Mouse (Mus musculus) neural tube, embryonic 13.5 days (tissue): ENCODE results near the gene Zfp507. TPM values are rescaled to one million over a fixed set of nuclear protein-coding genes. Genes with fewer than 3 reads are reported as not detected.

Experiments
- ATAC-seq: fragments of 200-750 bp; cut with Nextera tagmentation; 2 replicates; pipeline ENCODE4 v1.8.0; 2017; ENCODE audit warnings: low read depth, mild to moderate bottlenecking, moderate TSS enrichment, moderate library complexity
- H3K27ac ChIP-seq: fragments of 300-500 bp; sonication (generic); replicated peaks from 2 replicates; pipeline ENCODE4 v1.5.1; 2015; ENCODE audit warnings: moderate library complexity, mild to moderate bottlenecking, inconsistent platforms
- H3K27me3 ChIP-seq: fragments of 300-500 bp; sonication (generic); 2 replicates; pipeline ENCODE4 v1.6.1; 2015; ENCODE audit warnings: mild to moderate bottlenecking, inconsistent platforms
- H3K36me3 ChIP-seq: fragments of 300-500 bp; sonication (generic); 2 replicates; pipeline ENCODE4 v1.6.1; 2015; ENCODE audit warnings: mild to moderate bottlenecking, inconsistent platforms
- H3K4me1 ChIP-seq: fragments of 300-500 bp; sonication (generic); replicated peaks from 2 replicates; pipeline ENCODE4 v1.6.1; 2015; ENCODE audit warnings: inconsistent platforms
- H3K4me2 ChIP-seq: fragments of 300-500 bp; sonication (generic); 2 replicates; pipeline ENCODE4 v1.6.1; 2015; ENCODE audit warnings: inconsistent platforms, mild to moderate bottlenecking, moderate library complexity
- H3K4me3 ChIP-seq: fragments of 300-500 bp; sonication (generic); 2 replicates; pipeline ENCODE4 v1.5.1; 2015; ENCODE audit warnings: mild to moderate bottlenecking, inconsistent platforms
- H3K9ac ChIP-seq: fragments of 300-500 bp; sonication (generic); 2 replicates; pipeline ENCODE4 v1.6.1; 2015; ENCODE audit warnings: moderate library complexity, mild to moderate bottlenecking, inconsistent platforms
- H3K9me3 ChIP-seq: fragments of 300-500 bp; sonication (generic); 2 replicates; pipeline ENCODE4 v1.6.1; 2016; ENCODE audit warnings: inconsistent platforms
- WGBS: fragments of 180-500 bp; shearing (Covaris S2); methylation state at CpG from one replicate; pipeline ENCODE4 v1.1.7; 2015; 5-methylcytosine and 5-hydroxymethylcytosine counted together
- polyA plus RNA-seq: library from polyadenylated mRNA; unstranded; fragments of >200 nt; fragmentation: Nextera tagmentation; extraction: Ambion mirVana; gene quantifications from 2 replicates; pipeline ENCODE4 v1.2.1, GENCODE M21; 2015

Zfp507 gene
- polyA plus RNA-seq, 1 experiment from 2014 or later, result 17.1 TPM

GRCm38 (mm10) chr7:35747397-35747964, 55.3 kb downstream of the Zfp507 start:
- Histone ChIP-seq H3K4me1 (peaks cover 4% of the 10 kb centered on the region; the same call in 1 of the 2 replicates), H3K4me3 (no peak overlapping the region), H3K27ac (no peak overlapping the region), H3K36me3 (peaks cover 83% of the 10 kb centered on the region), H3K27me3 (no peaks in the 10 kb centered on the region), H3K9me3 (no peaks in the 10 kb centered on the region), H3K4me2 (no peak overlapping the region), H3K9ac (no peak overlapping the region)
- ATAC-seq, result no peak
- WGBS, result 79% methylated on average over 14 of the region's 14 CpGs

- no peak overlapping the region for H3K4me3 ChIP-seq
- no peak overlapping the region for H3K9ac ChIP-seq
- H3K27me3 ChIP-seq, result no peaks in the 10 kb centered on the region
- H3K4me1 ChIP-seq, result no peaks in the 10 kb centered on the region
- peaks cover 84% of the 10 kb centered on the region for H3K36me3 ChIP-seq
- WGBS, result 86% methylated on average over 12 of the region's 12 CpGs
- H3K9me3 ChIP-seq, result no peaks in the 10 kb centered on the region
- ATAC-seq, result no peak
- H3K27ac ChIP-seq, result no peak overlapping the region
- no peak overlapping the region for H3K4me2 ChIP-seq
These were observed 56.0 kb downstream of the Zfp507 start for GRCm38 (mm10) chr7:35746686-35747396.

DNA sequence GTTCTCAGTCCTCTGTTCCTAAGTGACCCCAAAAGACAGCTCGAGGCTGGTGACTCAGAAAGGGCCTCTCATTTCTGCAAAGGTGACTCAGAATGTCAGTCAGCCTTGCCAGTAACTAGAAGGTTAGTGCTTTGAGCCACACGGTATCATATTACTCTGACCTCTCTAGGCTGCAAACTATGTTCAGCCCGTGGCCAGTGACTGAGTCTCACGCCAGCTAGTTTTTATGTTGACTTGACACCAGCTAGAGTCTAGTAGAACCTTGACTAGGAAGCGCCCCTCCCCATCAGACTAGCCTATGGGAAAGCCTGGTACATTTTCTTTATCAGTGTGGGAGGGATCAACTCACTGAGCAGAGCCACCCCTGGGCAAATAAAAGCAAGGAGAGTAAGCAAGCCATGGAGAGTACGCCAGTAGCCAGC, 57.5 kb downstream of the Zfp507 start:
- Histone ChIP-seq H3K4me1 (no peaks in the 10 kb centered on the region; the same call in 1 of the 2 replicates), H3K4me3 (no peak overlapping the region), H3K9me3 (no peaks in the 10 kb centered on the region), H3K36me3 (peaks cover 77% of the 10 kb centered on the region), H3K27ac (no peak overlapping the region), H3K9ac (no peak overlapping the region), H3K4me2 (no peak overlapping the region), H3K27me3 (no peaks in the 10 kb centered on the region)
- WGBS, result 86% methylated on average over 6 of the region's 6 CpGs
- no peak for ATAC-seq

GRCm38 (mm10) chr7:35744771-35745170, 58.0 kb downstream of the Zfp507 start:
- ATAC-seq, result no peak
- Histone ChIP-seq H3K4me2 (no peak overlapping the region), H3K36me3 (peaks cover 76% of the 10 kb centered on the region), H3K27me3 (no peaks in the 10 kb centered on the region), H3K9me3 (no peaks in the 10 kb centered on the region), H3K4me1 (no peaks in the 10 kb centered on the region; the same call in 1 of the 2 replicates), H3K27ac (no peak overlapping the region), H3K4me3 (no peak overlapping the region), H3K9ac (no peak overlapping the region)
- 94% methylated on average over 9 of the region's 9 CpGs for whole genome bisulfite sequencing

DNA sequence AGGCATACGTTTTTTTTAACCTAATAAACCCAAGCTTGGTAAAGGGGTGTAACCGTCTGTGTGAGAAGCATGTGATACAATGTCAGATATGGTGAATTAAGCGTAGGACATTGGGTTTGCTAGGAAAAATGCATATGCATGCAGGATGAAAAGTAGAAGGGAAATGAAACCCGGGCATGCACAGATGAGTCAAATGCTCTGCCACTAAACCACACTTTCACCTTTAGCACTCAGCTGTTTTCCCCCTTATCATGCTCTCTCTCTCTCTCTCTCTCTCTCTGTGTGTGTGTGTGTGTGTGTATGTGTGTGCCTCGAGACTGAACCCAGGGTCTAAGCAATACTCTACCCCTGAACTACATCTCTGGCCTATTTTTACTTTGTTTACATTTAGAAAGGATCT, 60.5 kb downstream of the Zfp507 start:
- Histone ChIP-seq H3K4me2 (no peak overlapping the region), H3K27ac (no peak overlapping the region), H3K9me3 (0 out of 2 replicates have a peak, but pooled peaks cover 3% of the 10 kb centered on the region), H3K4me1 (no peaks in the 10 kb centered on the region; the same call in 1 of the 2 replicates), H3K36me3 (peaks cover 73% of the 10 kb centered on the region), H3K9ac (no peak overlapping the region), H3K27me3 (no peaks in the 10 kb centered on the region), H3K4me3 (no peak overlapping the region)
- ATAC-seq, result no peak
- WGBS, result 93% methylated on average over 5 of the region's 5 CpGs

DNA sequence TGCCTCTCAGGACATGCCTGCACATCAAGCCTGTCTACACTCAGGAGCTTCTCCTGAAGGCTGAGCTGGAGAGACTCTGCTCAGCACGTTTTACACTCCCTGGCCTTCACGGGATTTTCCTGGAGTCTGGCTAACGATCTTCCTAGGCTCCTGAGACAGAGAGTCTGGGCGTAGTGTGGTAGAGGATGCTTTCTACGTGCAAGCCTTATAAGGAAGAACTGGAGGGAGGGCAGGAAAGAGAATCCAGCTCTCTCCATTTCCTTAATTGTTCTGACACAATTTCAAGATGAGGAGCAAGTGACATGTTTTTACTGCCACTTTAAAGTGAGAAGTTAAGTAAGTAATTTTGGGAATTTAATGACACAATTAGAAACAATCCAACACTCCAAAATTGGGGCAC, 60.9 kb downstream of the Zfp507 start:
- Histone ChIP-seq H3K27ac (no peak overlapping the region), H3K27me3 (no peaks in the 10 kb centered on the region), H3K9ac (no peak overlapping the region), H3K4me2 (no peak overlapping the region), H3K36me3 (peaks cover 69% of the 10 kb centered on the region), H3K9me3 (0 out of 2 replicates have a peak, but pooled peaks cover 3% of the 10 kb centered on the region), H3K4me3 (no peak overlapping the region), H3K4me1 (no peaks in the 10 kb centered on the region; the same call in 1 of the 2 replicates)
- 83% methylated on average over 5 of the region's 5 CpGs for WGBS
- ATAC-seq, result no peak

- Histone ChIP-seq H3K4me2 (no peak overlapping the region), H3K9ac (no peak overlapping the region), H3K4me3 (no peak overlapping the region), H3K4me1 (no peaks in the 10 kb centered on the region; the same call in 1 of the 2 replicates), H3K27ac (no peak overlapping the region), H3K27me3 (no peaks in the 10 kb centered on the region), H3K9me3 (0 out of 2 replicates have a peak, but pooled peaks cover 3% of the 10 kb centered on the region), H3K36me3 (peaks cover 57% of the 10 kb centered on the region)
- no peak for ATAC-seq
- WGBS, result 51% methylated on average over 5 of the region's 5 CpGs
These were observed 62.1 kb downstream of the Zfp507 start for GRCm38 (mm10) chr7:35740489-35741230.

DNA sequence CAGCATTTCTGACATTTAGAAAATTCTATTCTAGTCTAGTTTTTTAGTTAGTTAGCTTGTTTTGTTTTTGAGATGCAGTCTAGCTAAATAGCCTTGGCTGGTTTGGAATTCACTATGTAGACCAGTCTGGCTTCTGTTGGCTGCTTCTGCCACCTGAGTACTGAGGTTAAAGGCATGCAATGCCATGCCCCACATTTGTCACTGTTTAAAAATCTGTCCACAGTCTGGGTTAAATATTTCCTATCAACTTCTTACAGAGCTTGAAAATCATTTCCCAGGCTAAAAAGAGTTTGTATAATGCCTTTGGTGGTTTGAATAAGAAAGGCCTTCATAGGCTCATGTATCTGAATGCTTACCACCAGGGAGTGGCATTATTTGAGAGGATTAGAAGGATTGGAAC, 63.9 kb downstream of the Zfp507 start:
- Histone ChIP-seq H3K4me3 (no peak overlapping the region), H3K9me3 (0 out of 2 replicates have a peak, but pooled peaks cover 3% of the 10 kb centered on the region), H3K27ac (no peak overlapping the region), H3K4me2 (no peak overlapping the region), H3K9ac (no peak overlapping the region), H3K36me3 (peaks cover 43% of the 10 kb centered on the region), H3K27me3 (no peaks in the 10 kb centered on the region), H3K4me1 (peaks cover 9% of the 10 kb centered on the region)
- ATAC-seq, result no peak

DNA sequence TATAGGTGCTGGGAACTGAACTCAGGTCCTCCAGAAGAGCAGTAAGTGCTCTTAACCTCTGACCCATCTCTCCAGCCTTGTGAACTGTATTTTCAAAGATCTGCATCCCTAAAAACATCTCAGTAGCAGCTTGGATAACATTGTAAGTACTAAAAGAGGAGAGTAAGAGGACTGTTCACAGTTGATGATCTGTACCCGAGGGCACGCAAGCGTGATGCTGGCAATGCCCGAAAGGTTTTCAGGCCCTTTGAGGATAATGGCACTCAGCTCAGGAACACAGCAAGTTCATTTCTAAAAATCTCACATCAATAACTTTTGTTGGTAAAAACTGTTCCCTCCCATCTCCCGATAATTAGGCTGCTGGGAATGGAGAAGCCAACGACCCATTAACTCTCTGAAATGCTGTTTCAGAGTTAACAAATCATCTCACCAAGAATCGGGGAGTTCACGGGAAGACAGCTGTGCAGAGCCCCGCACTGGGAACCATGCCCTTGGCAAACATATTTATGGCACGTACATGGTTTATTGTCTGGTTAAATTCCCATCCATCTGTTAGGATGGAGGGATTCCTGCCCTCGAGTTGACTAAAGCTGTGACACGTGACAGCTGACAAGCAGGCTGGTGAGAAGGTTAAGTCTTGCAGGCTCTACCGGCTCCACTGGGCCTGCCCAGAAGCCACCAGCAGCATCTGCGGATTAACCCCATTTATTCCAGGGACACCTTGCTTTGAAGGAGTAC, 69.3 kb downstream of the Zfp507 start:
- 45% methylated on average over 14 of the region's 14 CpGs for WGBS
- peak overlapping the region; percentile 78 for H3K27ac ChIP-seq
- ATAC-seq, result peak; percentile 60
- 0 out of 2 replicates have a peak, but pooled peaks cover under 1% of the 10 kb centered on the region for H3K9me3 ChIP-seq
- no peak overlapping the region for H3K4me3 ChIP-seq
- H3K4me2 ChIP-seq, result no peak overlapping the region
- no peaks in the 10 kb centered on the region for H3K27me3 ChIP-seq
- peaks cover 20% of the 10 kb centered on the region for H3K36me3 ChIP-seq
- H3K9ac ChIP-seq, result no peak overlapping the region
- H3K4me1 ChIP-seq, result peaks cover 29% of the 10 kb centered on the region

- H3K9me3 ChIP-seq, result 0 out of 2 replicates have a peak, but pooled peaks cover 2% of the 10 kb centered on the region
- WGBS, result 40% methylated on average over 10 of the region's 10 CpGs
These were observed 70.2 kb downstream of the Zfp507 start for GRCm38 (mm10) chr7:35732585-35733059.

DNA sequence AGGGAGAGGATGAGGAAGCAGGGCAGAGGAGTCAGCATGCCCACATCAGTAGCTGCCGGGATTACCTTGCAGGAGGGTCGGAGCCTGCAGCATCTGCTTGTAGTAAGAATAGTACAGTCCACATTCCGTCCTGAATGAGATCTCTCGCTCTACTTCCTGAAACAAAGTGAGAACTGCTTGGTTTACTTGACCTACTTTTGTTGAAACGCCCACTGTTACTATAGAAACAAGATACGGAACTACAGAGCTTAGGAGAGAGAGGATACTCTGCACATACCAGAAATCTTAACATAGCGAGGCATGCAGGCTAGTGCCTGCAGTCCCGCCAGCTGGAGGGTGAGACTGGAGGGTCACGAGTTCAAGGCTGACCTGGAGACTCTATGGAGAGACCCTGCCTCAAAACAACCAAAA, 73.2 kb downstream of the Zfp507 start:
- no peak overlapping the region for H3K4me2 ChIP-seq
- no peak overlapping the region for H3K9ac ChIP-seq
- H3K4me1 ChIP-seq, result peaks cover 28% of the 10 kb centered on the region
- H3K27ac ChIP-seq, result no peak overlapping the region
- no peaks in the 10 kb centered on the region for H3K27me3 ChIP-seq
- H3K36me3 ChIP-seq, result peaks cover 33% of the 10 kb centered on the region
- ATAC-seq, result no peak
- 90% methylated on average over 9 of the region's 9 CpGs for WGBS
- 0 out of 2 replicates have a peak, but pooled peaks cover 2% of the 10 kb centered on the region for H3K9me3 ChIP-seq
- H3K4me3 ChIP-seq, result no peak overlapping the region

More at GRCm38 (mm10) chr7:35732585-35733059, 70.2 kb downstream of the Zfp507 start:
- H3K9ac ChIP-seq, result no peak overlapping the region
- peaks cover 29% of the 10 kb centered on the region for H3K4me1 ChIP-seq
- no peaks in the 10 kb centered on the region for H3K27me3 ChIP-seq
- no peak overlapping the region for H3K4me2 ChIP-seq
- no peak overlapping the region for H3K4me3 ChIP-seq
- peaks cover 20% of the 10 kb centered on the region for H3K36me3 ChIP-seq
- H3K27ac ChIP-seq, result peak overlapping the region; percentile 78
- ATAC-seq, result peak; percentile 74
